Mouse (Mus musculus): Measurements from ENCODE around the gene Gpr27.

- TF ChIP-seq GATA1 (IDR thresholded peaks at IDR 0.05; ENCODE audit: low read length): no peak
- no peak for TF ChIP-seq TAL1 (IDR thresholded peaks at IDR 0.05; ENCODE audit: low read length)
These were observed 38.1 kb upstream of the Gpr27 start for GRCm38 (mm10) chr6:99654343-99654742.

Data from erythroblast, embryonic 14.5 days (primary cell).